Mouse (Mus musculus): Measurements from ENCODE around the gene Gm10073. TPM values are rescaled to one million over a fixed set of nuclear protein-coding genes. Genes with fewer than 3 reads are reported as not detected.
"Not testable (repeated sequence)": the region's sequence is repeated elsewhere in the genome, so short reads cannot be mapped to it uniquely, and the experiment has no call there.

Gene Gm10073
- polyA plus RNA-seq, 1 experiment = 10.6 TPM

DNA sequence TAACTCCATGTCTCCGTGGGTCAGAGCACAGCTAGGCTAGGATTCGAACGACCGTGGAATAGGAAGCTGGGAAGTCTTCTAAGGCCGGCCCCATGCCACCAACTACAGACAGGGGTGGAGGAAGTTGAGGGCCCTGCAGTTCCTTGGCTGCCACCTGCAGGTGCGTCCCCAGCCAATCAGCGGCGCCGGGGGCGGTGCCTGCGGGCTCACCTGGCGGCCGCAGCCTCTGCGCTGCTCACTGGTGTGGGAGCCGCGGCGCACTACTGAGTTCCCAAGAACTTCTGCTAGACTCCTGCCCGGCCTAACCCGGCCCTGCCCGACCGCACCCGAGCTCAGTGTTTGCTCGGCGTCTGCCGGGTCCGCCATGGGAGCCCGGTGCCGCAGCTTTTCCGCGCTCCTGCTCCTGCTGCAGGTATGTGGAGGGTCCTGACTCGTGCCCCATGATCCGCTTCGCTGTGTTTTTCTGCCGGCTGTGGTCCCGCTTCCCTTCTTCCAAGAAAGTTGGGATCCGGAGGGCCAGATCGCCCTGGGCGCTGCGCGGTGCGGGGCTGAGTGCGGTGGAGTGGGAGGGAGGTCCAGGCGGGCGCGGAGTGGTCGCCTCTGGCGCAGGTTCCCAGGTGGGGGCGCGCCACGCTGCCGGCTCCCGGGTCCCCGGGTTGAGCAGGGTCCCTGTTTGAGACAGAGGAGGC, 30.0 kb upstream of the Gm10073 start, which contains the start of gene Cdh1:
Gene Cdh1, plus strand, starts transcription at position 221 of the 689 bp plus-strand sequence.
- Histone ChIP-seq H3K27me3 (replicated peaks) (peaks cover 71% of the 10 kb centered on the region), H3K4me3 (replicated peaks) (peak within 1 kb of the TSS; percentile 50)
- no peak for TF ChIP-seq GATA1 (IDR thresholded peaks at IDR 0.05; ENCODE audit: borderline replicate concordance, low read length)
- TF ChIP-seq FLI1 (IDR thresholded peaks at IDR 0.05; ENCODE audit: low read length) = no peak

DNA sequence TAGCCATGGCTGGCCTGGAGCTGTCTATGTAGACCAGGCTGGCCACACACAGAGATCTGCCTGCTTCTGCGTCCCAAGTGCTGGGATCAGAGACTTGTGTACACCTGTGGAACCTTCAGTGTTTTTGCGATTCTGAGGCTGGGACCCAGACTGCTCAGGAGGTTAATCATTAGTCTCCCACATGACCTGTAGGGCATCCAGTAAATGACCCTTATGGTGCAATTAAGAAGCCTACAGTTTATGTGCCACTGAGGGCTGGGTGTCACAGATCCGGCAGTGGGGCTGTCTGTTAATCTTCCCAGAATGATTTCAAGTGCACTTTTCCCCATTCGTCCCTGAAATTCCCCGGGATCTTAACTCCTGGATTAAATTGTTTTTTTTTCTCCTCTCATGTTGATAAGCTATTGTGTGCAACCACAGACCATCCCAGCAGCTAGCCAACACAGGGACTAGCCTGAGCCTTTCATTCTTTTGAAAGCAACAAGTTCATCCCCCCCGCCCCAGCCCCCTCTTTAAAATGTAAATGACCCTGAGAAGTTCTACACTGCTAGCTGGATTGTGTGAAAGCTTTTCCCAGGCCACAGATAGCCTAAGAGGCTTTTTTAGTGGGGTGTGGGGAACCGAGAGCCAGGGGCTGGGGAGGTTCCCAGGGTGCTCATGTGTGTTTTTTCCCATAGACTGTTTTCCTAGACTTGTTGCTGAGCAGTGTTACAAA, 26.2 kb upstream of the Gm10073 start:
- H3K4me1 ChIP-seq = peaks cover 9% of the 10 kb centered on the region
- TF ChIP-seq FLI1 (IDR thresholded peaks at IDR 0.05; ENCODE audit: low read length) (no peak), GATA1 (IDR thresholded peaks at IDR 0.05; ENCODE audit: borderline replicate concordance, low read length) (no peak)
- H3K4me3 ChIP-seq (replicated peaks) = no peak overlapping the region
- H3K36me3 ChIP-seq (replicated peaks; ENCODE audit: low read length) = no peaks in the 10 kb centered on the region
- H3K9me3 ChIP-seq = peaks cover 9% of the 10 kb centered on the region; the same call in 1 of the 2 replicates
- peaks cover 44% of the 10 kb centered on the region for H3K27me3 ChIP-seq (replicated peaks)

More for the DNA sequence above, 30.0 kb upstream of the Gm10073 start, which contains the start of gene Cdh1:
- Histone ChIP-seq H3K9me3 (peaks cover 9% of the 10 kb centered on the region; the same call in 1 of the 2 replicates), H3K4me1 (peaks cover 9% of the 10 kb centered on the region), H3K36me3 (replicated peaks; ENCODE audit: low read length) (no peaks in the 10 kb centered on the region)

DNA sequence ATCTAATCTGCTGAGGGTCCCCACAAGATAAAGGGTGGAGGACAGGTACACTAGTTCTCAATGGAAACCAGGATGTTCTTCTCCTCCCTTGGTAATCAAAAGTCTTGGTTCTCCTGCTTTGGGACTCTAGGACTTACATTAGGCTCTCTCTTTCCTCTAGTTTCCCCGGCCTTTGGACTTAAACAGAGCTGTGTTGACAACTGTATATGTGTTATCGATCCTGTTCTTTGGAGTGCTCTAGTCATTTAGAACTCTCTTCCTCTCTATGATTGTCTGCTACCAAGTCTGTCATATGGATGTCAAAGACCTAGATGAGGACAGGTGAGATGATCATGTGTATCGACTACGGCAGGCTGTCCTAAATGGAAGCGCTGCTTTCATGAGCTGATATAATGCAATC, 23.8 kb upstream of the Gm10073 start:
- Histone ChIP-seq H3K4me1 (no peaks in the 10 kb centered on the region), H3K9me3 (no peaks in the 10 kb centered on the region), H3K4me3 (replicated peaks) (no peak overlapping the region), H3K36me3 (replicated peaks; ENCODE audit: low read length) (no peaks in the 10 kb centered on the region), H3K27me3 (replicated peaks) (peaks cover 22% of the 10 kb centered on the region)
- TF ChIP-seq FLI1 (IDR thresholded peaks at IDR 0.05; ENCODE audit: low read length) (no peak), GATA1 (IDR thresholded peaks at IDR 0.05; ENCODE audit: borderline replicate concordance, low read length) (no peak)

DNA sequence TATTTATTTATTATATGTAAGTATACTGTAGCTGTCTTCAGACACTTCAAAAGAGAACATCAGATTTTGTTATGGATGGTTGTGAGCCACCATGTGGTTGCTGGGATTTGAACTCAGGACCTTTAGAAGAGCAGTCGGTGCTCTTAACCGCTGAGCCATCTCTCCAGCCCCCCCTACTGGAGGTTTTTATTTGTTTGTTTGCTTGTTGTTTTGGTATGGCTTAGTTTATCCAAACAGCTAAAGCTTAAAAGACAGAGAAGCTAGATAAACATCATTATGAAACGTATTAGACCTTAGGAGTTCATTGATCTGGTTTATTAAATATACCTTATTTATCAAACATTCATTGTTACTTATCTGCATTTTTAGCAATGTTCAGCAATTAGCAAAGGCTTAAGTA, 22.4 kb upstream of the Gm10073 start:
- not testable (repeated sequence) for H3K4me3 ChIP-seq (replicated peaks); H3K36me3 ChIP-seq (replicated peaks; ENCODE audit: low read length); H3K9me3 ChIP-seq; H3K4me1 ChIP-seq
- H3K27me3 ChIP-seq (replicated peaks) = peaks cover 13% of the 10 kb centered on the region

DNA sequence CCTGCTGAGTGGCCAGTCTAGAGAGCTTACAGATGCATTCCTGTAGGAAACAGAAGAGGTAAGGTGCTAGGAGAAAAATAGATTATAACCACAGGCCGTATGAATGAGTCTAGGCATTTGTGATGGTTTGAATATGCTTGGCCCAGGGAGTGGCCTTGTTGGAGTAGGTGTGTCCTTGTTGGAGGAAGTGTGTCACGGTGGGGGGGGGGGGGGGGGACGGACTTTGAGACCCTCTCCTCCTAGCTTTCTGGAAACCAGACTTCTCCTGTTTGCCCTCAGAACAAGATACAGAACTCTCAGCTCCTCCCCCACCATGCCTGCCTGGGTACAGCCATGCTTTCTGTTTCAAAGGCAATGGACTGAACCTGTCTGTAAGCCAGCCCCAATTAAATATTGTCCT, 19.2 kb upstream of the Gm10073 start:
- no peaks in the 10 kb centered on the region for H3K4me1 ChIP-seq
- no peaks in the 10 kb centered on the region for H3K36me3 ChIP-seq (replicated peaks; ENCODE audit: low read length)
- TF ChIP-seq GATA1 (IDR thresholded peaks at IDR 0.05; ENCODE audit: borderline replicate concordance, low read length) (no peak), FLI1 (IDR thresholded peaks at IDR 0.05; ENCODE audit: low read length) (no peak)
- no peaks in the 10 kb centered on the region for H3K9me3 ChIP-seq
- H3K4me3 ChIP-seq (replicated peaks) = no peak overlapping the region
- H3K27me3 ChIP-seq (replicated peaks) = peaks cover 7% of the 10 kb centered on the region

DNA sequence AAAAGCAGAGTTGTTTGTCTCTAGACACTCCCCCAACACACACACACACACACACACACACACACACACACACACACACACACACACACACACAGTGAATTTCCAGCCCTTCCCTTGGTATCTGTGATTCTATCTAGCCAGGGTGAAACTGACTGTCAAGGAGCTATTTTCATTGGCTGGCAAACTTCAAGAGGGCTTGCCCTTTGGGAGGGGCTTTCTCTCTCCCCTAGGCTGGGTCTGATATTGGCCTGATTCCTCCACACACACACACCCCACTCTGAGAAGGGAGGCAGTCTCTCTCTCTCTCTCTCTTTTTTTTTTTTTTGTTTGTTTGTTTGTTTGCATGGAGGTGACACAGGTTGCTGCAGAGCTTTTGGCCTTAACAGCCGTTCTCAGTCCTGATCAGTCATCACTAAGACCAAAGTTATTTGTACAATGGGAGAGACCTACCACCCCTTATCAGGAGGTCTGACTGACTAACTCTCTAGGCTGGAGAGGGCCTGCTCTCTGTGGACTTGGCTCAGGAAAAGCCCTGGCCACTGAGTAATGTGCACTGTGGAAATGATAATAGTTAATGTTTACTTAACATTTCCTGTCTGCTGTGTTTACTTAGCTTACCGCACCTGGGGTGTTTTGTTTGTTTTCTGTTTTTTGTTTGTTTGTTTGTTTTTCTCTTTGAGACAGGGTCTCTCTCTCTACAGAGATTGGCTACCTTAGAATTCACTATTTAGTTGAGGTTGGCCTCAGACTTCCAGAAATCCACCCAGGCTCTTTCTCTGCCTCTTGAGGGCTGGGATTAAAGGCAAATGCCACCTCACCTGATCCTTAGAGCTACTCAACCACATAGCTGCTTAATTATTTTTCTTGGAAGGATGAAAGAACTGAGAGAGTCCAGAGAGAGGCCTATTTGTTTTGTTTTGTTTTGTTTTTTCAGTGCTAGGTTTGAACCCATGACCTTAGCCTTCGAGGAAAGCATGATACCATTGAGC, 15.5 kb upstream of the Gm10073 start:
- no peak overlapping the region for H3K4me3 ChIP-seq (replicated peaks)
- TF ChIP-seq FLI1 (IDR thresholded peaks at IDR 0.05; ENCODE audit: low read length) = no peak
- TF ChIP-seq GATA1 (IDR thresholded peaks at IDR 0.05; ENCODE audit: borderline replicate concordance, low read length) = no peak
- no peaks in the 10 kb centered on the region for H3K36me3 ChIP-seq (replicated peaks; ENCODE audit: low read length)
- H3K9me3 ChIP-seq = peaks cover 3% of the 10 kb centered on the region; the same call in 1 of the 2 replicates
- no peaks in the 10 kb centered on the region for H3K4me1 ChIP-seq
- peaks cover 12% of the 10 kb centered on the region for H3K27me3 ChIP-seq (replicated peaks)

DNA sequence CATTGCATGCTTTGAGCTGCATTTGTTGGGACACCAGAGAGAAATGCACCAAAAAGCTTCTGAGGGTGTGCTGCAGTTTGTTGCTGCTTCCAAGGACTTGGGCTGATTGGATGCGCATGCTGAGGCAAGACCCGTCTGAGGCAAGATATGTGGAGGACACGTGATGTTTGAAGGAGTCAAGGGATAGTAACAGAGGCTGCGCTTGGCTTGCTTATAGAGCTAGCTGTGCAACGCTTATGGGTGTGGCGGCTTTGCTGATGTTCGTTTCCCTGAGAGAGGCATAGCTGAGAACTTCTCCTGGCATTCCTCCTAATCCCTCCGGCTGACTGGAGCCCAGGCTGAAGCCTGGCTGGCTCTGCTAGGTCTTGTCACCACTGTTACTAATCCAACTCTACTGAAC, 13.6 kb upstream of the Gm10073 start:
- H3K27me3 ChIP-seq (replicated peaks) = peaks cover 16% of the 10 kb centered on the region
- TF ChIP-seq FLI1 (IDR thresholded peaks at IDR 0.05; ENCODE audit: low read length) (no peak), GATA1 (IDR thresholded peaks at IDR 0.05; ENCODE audit: borderline replicate concordance, low read length) (no peak)
- peaks cover 15% of the 10 kb centered on the region for H3K9me3 ChIP-seq

DNA sequence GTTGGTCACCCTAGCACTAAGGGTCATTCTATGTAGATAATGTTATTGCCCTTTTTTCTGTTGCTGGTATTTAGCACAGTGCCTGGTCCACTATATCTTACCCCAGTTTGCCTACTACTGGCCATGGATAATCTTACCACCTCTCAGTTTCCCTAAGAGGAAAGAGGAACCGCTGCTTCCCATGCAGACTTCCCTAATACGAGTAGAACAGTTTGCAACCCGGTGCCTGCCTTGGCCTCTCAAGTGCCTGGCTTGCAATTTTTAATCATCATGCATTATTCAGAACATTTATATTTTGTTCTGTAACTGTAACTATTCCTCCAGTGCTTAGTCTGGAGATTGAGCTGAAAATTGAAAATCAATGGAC, 12.4 kb upstream of the Gm10073 start:
- Histone ChIP-seq H3K4me1 (no peaks in the 10 kb centered on the region), H3K36me3 (replicated peaks; ENCODE audit: low read length) (no peaks in the 10 kb centered on the region), H3K4me3 (replicated peaks) (no peak overlapping the region), H3K27me3 (replicated peaks) (peaks cover 13% of the 10 kb centered on the region), H3K9me3 (peaks cover 15% of the 10 kb centered on the region)
- TF ChIP-seq GATA1 (IDR thresholded peaks at IDR 0.05; ENCODE audit: borderline replicate concordance, low read length) = no peak
- no peak for TF ChIP-seq FLI1 (IDR thresholded peaks at IDR 0.05; ENCODE audit: low read length)

More for the DNA sequence above, 13.6 kb upstream of the Gm10073 start:
- Histone ChIP-seq H3K4me1 (no peaks in the 10 kb centered on the region), H3K4me3 (replicated peaks) (no peak overlapping the region), H3K36me3 (replicated peaks; ENCODE audit: low read length) (no peaks in the 10 kb centered on the region)

DNA sequence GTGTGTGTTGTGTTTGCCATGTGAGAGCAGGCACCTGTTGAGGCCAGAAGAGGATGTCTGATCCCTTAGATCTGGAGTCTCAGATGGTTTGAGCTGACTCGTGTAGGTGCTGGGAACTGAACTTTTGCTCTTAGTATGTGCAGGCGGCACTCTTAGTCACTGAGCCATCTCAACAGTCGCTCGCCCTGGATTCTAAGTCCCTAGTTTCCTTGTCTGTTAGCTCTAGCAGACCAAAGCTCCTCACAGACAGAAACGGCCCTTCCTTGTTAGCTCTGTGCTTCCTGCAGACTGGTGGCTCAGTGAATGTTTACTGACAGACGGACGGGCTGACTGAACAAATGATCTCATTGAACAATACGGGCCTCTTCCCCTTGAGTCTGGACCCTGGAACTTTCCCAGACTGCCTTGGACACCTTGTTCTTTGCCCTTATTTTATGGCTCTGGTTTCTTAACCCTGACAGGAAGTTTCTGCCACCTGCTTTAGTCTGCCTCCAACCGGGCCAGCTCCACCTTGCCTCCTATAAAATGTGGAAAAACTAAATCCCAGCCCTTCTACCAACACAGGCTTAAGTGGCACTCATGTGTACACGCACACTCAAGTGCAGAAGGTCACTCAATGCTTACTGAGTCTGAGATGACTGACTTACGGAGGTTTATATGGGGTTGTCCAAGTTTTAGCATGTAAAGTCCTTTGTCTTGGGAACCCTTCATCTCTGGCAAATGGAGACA, 11.8 kb upstream of the Gm10073 start:
- H3K4me3 ChIP-seq (replicated peaks) = no peak overlapping the region

More for the DNA sequence above, 11.8 kb upstream of the Gm10073 start:
- Histone ChIP-seq H3K36me3 (replicated peaks; ENCODE audit: low read length) (no peaks in the 10 kb centered on the region), H3K4me1 (no peaks in the 10 kb centered on the region), H3K9me3 (peaks cover 15% of the 10 kb centered on the region), H3K27me3 (replicated peaks) (peaks cover 11% of the 10 kb centered on the region)
- TF ChIP-seq GATA1 (IDR thresholded peaks at IDR 0.05; ENCODE audit: borderline replicate concordance, low read length) = no peak
- no peak for TF ChIP-seq FLI1 (IDR thresholded peaks at IDR 0.05; ENCODE audit: low read length)
